Mouse (Mus musculus): ENCODE results near the gene Ankrd33.

Gene Ankrd33

DNA sequence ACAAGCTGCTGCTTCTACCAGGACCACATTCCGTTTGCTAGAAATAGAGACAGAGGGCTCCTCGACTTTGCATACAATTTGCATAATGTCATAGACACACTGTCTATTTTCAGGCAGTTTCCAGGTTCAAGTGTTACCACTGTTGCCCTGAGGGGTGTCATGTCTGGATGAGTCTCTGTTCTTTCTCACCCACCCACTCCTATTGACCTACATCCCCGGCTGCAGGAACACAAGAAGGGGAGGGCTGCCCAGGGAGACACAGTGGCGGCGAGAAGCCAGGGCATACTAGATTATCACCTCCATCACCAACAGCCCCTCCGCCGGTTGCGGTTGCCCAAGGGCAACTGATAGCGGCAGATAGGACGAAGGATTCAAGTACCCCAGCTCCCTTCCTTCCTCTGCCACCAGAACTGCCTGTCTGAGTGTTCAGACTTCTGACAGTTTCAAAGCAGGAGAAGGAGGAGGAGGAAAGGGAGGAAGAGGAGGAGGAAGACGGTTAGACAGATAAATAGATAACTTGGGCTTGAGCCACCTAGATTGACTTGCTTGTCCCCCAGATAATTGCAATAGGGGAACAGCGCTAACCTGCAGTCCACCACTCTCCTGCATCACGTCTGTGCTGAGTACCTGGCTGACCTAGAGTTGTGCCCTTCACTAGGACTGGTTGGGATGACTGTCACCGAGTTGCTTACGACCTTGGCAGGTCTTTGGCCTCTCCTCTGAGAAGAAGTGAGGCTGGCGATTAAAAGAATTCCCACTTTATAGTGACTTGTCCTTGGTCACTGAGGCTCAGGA lies 31.8 kb downstream of the Ankrd33 start:
- in situ Hi-C loops (cut with MboI) = no loop called here

DNA sequence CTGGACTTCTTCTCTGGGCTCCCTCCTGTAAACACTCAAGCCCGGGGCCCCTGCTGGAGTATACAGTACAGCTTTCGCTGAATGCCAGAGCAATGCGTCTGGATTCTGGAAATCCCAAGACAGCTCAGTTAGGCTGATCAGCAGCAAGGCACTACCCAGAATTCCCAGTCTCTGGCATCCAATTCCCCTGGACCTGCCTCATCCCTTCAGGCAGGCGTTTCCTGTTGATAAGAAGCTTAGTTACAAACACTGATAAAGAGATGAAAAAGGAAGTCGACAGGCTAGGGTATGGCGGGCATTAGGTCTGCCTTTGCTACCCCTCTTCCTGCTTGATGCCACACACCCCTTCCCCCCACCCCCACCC lies 32.3 kb downstream of the Ankrd33 start:
- in situ Hi-C loops (cut with MboI) = no loop called here

DNA sequence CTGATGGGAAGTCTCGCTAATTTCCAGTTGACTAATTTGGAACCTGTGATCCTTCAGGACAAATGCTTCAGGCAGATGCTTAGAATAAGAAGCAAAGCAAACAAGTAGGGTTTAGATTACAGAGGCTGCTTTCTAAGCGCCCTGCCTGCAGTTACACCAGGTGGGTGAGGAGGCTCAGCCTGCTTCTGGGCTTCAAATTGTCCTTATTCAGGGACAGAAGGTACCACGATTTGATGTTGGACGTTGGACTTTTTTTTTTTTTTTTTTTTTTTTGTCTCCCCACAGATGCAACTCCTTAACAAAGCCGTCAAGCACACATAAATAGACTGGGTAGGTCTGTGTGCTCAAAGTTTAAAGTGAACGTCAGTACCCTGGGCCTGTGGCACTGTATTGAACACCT lies 33.0 kb downstream of the Ankrd33 start:
- in situ Hi-C loops (cut with MboI) = no loop called here

DNA sequence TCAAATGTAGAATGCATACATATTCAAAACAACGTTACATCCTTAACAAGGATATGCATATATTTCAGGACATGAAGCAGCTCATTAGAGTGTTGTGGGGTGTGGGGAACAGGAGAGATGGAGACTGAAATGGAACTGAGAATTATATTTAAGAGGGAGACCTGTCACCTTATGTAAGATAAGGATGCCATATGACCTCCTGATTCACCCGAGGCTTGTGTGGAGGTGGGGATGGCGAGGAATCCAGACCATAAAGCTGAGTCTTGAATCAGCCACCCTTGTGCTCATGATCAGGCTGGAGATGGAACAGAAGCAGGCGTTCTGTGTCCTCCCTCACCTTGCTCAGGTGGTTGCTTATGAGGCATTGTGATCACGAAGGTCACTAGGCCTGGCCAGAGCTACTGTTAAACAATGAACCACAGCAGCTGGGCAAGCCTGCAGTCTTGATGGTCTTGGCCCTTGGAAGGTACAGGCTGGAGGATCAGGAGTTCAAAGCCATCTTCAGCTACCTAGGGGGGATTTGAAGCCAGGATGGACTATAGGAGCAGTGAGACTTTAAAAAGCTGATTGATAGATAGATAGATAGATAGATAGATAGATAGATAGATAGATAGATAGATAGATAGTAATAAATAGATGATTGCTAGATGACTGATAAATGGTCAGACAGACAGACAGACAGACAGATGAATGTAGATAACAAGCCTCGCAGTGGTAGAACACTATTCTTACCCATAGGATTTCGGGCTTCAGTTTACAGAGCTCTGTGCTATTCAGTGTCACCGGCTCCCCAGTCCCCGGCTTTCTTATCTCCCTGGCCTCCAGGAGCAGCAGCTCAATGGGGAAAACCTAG lies 36.1 kb downstream of the Ankrd33 start:
- in situ Hi-C loops (cut with MboI) = no loop called here

DNA sequence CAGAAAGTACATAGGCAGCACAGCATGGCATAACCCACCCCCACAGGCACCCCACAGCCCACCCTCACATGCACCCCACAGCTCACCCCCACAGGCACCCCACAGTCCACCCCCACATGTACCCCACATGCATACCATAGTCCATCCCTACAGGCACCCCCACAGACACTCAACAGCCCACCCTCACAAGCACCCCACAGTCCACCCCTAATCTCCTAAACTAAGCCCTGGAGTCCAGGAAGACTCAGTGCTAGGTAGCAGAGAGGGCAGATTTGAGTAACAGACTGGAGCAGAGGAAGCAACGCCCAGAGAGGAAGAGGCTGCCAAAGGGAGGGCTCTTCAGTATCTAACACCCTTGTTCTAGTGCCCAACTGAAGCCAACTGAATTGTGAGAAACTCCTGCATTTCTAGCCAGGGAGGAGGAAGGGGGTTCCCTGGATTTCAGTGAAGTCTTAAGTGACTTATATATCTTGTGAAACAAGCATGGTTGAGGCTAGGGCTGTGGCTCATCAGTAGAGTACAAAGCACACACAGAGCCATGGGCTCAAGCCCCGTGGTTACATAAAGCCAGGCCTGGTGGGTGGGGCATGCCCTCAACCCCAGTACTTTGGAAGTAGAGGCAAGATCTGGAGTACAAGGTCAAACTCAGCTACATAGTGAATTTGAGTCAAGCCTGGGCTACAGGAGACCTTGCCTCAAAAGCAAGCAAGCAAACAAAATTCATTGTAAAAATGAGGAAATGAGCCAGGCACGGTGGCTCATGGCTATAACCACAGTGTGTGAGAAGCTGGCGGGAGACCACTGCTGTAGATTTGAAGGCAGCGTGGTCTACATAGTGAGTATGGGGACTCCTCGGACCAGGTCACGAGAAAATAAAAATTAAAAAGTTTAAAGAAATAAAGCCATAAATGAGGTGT lies 39.4 kb downstream of the Ankrd33 start:
- in situ Hi-C loops (cut with MboI) = no loop called here

DNA sequence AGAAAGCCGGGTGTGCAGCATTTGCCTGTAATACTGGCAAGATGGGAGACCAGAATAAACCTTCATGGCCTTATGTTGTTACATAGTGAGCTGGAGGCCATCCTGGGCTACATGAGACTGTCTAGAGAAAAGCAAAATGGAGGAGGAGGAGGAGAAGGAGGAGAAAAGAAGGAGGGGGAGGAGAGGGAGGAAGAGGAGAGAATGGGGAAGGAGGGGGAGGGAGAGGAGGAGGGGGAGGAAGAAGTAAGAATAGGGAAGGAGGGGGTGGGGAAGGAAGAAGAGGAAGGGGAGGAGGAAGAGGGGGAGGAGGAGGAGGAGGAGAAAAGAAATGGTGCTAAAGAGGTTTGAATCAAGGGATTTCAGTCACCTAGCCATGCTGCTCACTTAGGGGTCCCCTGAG lies 44.6 kb downstream of the Ankrd33 start:
- in situ Hi-C loops (cut with MboI) = no loop called here

DNA sequence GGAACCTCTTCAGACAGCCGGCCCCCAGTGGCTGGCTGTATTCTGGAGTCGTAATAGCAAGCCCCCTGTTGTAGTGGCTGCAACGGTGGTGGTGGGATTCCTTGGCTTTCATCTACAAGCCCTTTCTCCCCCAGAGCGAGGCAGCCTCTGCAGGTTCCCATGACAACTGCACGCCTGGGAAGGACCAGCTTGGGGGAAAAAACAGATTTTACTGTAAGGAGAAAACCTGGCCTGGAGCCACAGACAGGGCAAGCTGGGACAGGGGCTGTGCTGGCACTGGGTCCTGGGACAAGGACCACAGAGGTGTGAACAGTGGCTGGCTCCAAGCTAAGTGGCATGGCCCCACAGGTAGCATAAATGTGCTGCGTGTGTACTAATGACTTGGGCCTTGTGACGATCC lies 45.0 kb downstream of the Ankrd33 start:
- in situ Hi-C loops (cut with MboI) = no loop called here

DNA sequence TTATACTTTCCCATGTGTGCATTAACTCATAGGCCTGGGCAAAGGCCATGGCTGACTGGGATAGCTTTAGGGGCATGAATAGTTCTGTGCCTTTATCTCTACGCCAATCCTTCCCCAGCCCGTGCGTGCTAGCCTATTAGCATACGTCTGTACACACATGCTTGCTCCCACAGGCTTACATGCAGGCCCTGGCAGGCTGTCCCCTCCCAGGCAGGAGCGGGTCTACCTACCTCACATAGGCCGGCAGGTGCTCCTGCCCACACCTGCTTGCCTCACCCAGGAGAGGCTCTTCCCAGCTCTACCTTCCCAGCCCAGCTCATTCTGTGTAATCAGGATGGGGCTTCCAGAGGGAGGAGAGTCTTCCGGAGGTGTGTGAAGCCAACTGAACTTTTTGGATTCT lies 46.0 kb downstream of the Ankrd33 start:
- in situ Hi-C loops (cut with MboI) = no loop called here

DNA sequence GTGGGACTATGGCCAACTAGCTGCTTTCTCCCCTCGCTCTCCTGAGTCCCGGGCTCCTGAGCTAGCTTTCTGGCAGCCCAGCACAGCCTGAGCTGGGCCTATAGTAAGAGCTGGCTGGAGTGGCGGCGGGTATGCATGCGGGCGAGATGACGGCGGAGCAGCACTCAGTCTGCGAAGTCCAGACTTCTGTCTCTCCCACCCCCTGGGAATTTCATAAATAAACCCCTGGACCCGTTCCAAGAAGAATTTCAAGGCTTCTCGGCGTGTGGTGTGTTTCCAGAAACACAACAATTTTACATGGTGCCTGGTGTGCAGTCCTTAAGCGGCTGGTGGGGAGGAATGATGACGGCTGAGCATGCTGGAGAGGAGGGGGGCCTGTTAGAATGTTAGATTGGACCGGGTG lies 47.5 kb downstream of the Ankrd33 start:
- in situ Hi-C loops (cut with MboI) = no loop called here

DNA sequence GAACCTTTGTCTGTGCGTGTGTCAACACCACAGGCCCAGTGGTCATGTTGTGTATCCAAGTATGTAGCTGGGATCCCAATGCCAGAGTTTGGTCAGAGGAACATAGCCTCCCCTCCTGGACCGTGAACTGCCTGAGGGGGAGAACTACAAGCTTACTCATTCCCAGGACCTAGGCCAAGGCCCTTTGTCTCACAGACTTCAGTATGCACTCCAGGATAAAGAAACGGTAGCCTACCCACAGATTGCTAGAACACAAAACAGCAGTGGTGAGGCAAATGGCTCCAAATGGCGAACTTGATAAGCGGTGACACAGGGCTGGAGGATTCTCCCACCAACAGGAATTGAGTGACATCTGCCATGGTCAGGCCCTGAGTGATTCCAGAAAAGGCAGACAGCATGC lies 48.3 kb downstream of the Ankrd33 start:
- in situ Hi-C loops (cut with MboI) = no loop called here

DNA sequence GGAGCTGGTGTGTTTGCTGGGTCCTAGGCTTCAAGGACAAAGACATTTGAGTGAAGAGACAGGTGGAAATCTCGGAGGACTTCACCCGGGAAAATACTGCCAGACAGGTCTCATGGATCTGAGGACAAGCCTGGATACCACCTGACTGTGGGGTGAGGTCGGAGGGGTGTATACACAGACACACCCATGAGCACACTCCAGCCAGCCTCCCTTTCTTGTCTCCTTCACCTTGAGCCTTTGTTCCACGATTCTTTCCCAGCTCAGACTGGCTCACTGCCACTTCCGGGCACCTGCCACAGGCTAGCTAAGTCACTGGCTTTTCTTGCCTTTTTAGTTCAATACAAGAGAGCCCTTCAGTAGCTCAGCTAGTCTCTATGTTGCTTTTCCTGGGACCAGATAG lies 48.7 kb downstream of the Ankrd33 start:
- in situ Hi-C loops (cut with MboI) = no loop called here

DNA sequence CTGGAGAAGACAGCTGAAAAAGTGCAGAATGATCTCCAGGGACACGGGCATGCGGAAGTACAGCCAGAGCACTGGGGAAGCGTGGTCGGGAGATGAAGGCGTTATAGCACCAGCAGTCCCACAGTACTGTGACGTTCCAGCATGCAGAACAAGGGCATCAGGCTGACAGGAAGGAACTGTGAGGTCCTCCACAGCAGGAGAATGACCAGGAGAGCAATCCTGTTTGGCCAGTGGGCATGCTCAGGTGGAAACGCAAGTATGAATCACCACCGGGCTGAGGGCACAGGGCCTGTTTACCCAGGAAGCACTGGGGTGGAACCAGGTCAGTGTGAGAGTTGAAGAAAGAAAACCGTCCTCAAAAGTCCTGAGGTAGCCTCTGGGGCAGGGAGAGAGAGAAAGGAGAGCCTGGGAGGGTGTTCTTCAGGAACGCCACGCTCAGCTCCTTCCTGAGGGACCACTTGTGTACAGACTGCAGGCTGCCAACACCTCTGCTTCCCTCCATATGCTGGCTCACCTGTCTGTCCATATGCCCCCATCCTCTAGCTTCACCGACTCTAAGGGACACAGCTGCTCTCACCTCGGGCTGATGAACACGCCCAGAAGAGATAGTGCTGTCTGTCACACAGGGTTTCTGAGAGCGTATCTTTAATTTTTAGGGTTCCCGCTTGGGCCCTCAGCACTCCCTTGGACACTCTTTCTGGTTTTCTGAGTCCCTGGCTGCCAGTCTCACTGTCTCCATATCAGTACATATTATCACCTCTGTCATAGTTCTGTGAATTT lies 50.3 kb downstream of the Ankrd33 start:
- in situ Hi-C loops (cut with MboI) = no loop called here

DNA sequence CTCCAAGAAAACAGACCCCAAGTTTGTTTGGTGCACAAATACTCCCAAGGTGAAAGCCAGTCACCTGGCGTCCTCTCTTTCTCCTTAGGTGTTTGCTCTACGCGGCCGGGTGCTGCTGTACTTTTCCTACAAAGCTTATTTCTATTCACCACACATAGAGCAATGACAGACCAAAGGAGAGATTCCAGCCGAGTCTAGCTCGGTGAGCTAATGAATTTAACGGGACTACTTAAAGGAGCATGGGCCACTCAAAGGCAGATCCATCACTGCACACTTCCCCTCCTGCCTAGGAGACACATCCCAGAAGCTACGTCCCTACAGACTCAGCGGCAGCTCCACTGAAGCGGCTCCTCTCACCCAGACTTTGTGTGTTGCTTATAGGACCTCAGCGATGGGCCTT lies 52.0 kb downstream of the Ankrd33 start:
- in situ Hi-C loops (cut with MboI) = no loop called here
